10 mouse cellular contexts compared by ENCODE assay signal in the genomic region with DNA sequence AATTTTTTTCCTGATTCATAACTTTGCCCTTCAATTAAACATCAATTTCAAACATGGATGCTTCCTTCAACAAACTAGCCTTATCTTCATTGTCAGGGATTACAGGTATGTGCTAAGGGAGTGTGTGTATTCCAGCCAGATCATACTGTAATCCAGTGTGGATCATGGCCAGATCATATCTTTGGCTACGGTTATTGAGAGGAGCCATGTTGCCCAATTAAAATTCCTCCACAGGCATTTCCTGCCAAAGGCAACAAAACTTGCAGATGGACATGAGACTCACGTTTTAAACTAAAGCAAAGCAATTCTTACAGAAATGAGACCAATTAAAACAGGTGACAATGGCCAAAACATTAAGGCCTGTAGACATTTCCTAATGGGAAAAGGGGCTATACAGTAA. TPM values are rescaled to one million over a fixed set of nuclear protein-coding genes. Genes with fewer than 3 reads are reported as not detected.
DNase-seq lines count a peak whose midpoint lies in the region; ATAC-seq and TF ChIP-seq lines count a peak whose summit lies in the region.
"Had no signal": no experiment of that assay in that cellular context is flagged by ENCODE, and none has a peak within 500 bp of the region (broad histone marks: within the 10 kb centered on the region; RNA-seq: fewer than 3 reads in every experiment).

No protein-coding gene starts in this region.

- H3K4me1 ChIP-seq in kidney, postnatal 0 days (replicated peaks; ENCODE audit: insufficient read depth, low read length): no peaks in the 10 kb centered on the region
- peaks cover 21% of the 10 kb centered on the region for H3K4me1 ChIP-seq in embryonic facial prominence, embryonic 13.5 days
- H3K4me1 ChIP-seq in hindbrain, postnatal 0 days (ENCODE audit: insufficient read depth, low read length): 0 out of 2 replicates have a peak, but pooled peaks cover 10% of the 10 kb centered on the region
- H3K4me1 ChIP-seq in midbrain, embryonic 16.5 days (ENCODE audit: control insufficient read depth, insufficient read depth, low read length): peaks cover 29% of the 10 kb centered on the region

- H3K27ac ChIP-seq in kidney, postnatal 0 days: no peak overlapping the region
- no peak overlapping the region for H3K27ac ChIP-seq in embryonic facial prominence, embryonic 13.5 days
- peak overlapping the region; percentile 75 for H3K27ac ChIP-seq in hindbrain, postnatal 0 days
- peak overlapping the region; percentile 98; the same call in 1 of the 2 replicates for H3K27ac ChIP-seq in midbrain, embryonic 16.5 days (ENCODE audit: low read length)

- H3K27me3 ChIP-seq in kidney, postnatal 0 days (ENCODE audit: insufficient read depth, low read length): no peaks in the 10 kb centered on the region
- H3K27me3 ChIP-seq in embryonic facial prominence, embryonic 13.5 days: no peaks in the 10 kb centered on the region
- no peaks in the 10 kb centered on the region for H3K27me3 ChIP-seq in hindbrain, postnatal 0 days (ENCODE audit: insufficient read depth, low read length)
- no peaks in the 10 kb centered on the region for H3K27me3 ChIP-seq in midbrain, embryonic 16.5 days (ENCODE audit: control insufficient read depth, insufficient read depth, low read depth, low read length)

- H3K4me2 ChIP-seq in kidney, postnatal 0 days (ENCODE audit: low read length): peak overlapping the region; percentile 49
- H3K4me2 ChIP-seq in embryonic facial prominence, embryonic 13.5 days: peak overlapping the region; percentile 59
- peak overlapping the region; percentile 73 for H3K4me2 ChIP-seq in hindbrain, postnatal 0 days (ENCODE audit: low read depth, low read length)
- H3K4me2 ChIP-seq in midbrain, embryonic 16.5 days (ENCODE audit: low read length): peak overlapping the region; percentile 50

- H3K9me3 ChIP-seq in kidney, postnatal 0 days (replicated peaks; ENCODE audit: low read length): no peaks in the 10 kb centered on the region
- no peaks in the 10 kb centered on the region for H3K9me3 ChIP-seq in embryonic facial prominence, embryonic 13.5 days
- H3K9me3 ChIP-seq in hindbrain, postnatal 0 days (ENCODE audit: low read length): no peaks in the 10 kb centered on the region
- no peaks in the 10 kb centered on the region for H3K9me3 ChIP-seq in midbrain, embryonic 16.5 days (replicated peaks; ENCODE audit: control insufficient read depth, low read length, poor library complexity, severe bottlenecking)

- 0 out of 2 replicates have a peak overlapping the region, but pooled peaks have one; percentile 35 for H3K9ac ChIP-seq in kidney, postnatal 0 days (ENCODE audit: low read depth, low read length)
- H3K9ac ChIP-seq in embryonic facial prominence, embryonic 13.5 days: no peak overlapping the region
- H3K9ac ChIP-seq in hindbrain, postnatal 0 days (replicated peaks; ENCODE audit: low read length): peak overlapping the region; percentile 45; the same call in 1 of the 2 replicates
- peak overlapping the region; percentile 55 for H3K9ac ChIP-seq in midbrain, embryonic 16.5 days (ENCODE audit: low read depth, low read length)

- no peaks in the 10 kb centered on the region for H3K36me3 ChIP-seq in kidney, postnatal 0 days (ENCODE audit: insufficient read depth, low read length)
- H3K36me3 ChIP-seq in embryonic facial prominence, embryonic 13.5 days: no peaks in the 10 kb centered on the region
- no peaks in the 10 kb centered on the region for H3K36me3 ChIP-seq in hindbrain, postnatal 0 days (ENCODE audit: insufficient read depth, low read length)
- no peaks in the 10 kb centered on the region for H3K36me3 ChIP-seq in midbrain, embryonic 16.5 days (ENCODE audit: control insufficient read depth, insufficient read depth, low read length)

- ATAC-seq in kidney, postnatal 0 days (replicated peaks; ENCODE audit: low FRiP score, low read depth): no peak
- ATAC-seq in embryonic facial prominence, embryonic 13.5 days (ENCODE audit: insufficient number of reproducible peaks, insufficient read depth, low FRiP score, low TSS enrichment, low read depth): no peak
- no peak for ATAC-seq in hindbrain, postnatal 0 days
- no peak for ATAC-seq in midbrain, embryonic 16.5 days

- no peak for TF ChIP-seq CTCF in kidney, postnatal 0 days (IDR thresholded peaks at IDR 0.05; ENCODE audit: low read depth)
- TF ChIP-seq CTCF in hindbrain, postnatal 0 days (IDR thresholded peaks at IDR 0.05; ENCODE audit: low read depth): no peak

- no peak for DNase-seq in kidney, postnatal 0 days (ENCODE audit: low spot score)
- no peak for DNase-seq in kidney, postnatal 10 days
- DNase-seq in hindbrain, postnatal 0 days (ENCODE audit: low spot score): no peak
- no peak for DNase-seq in adrenal gland, adult 18-20 months (ENCODE audit: low spot score in 2 of 2)
- no peak for DNase-seq in frontal cortex, postnatal 10 days (ENCODE audit: low spot score in 2 of 2)
- no peak for DNase-seq in right cerebral cortex, adult 18-20 months

- H3K4me3 ChIP-seq in kidney, postnatal 0 days (replicated peaks; ENCODE audit: low read depth, low read length): peak overlapping the region; percentile 92
- H3K4me3 ChIP-seq in embryonic facial prominence, embryonic 13.5 days: peak overlapping the region; percentile 95; the same call in 1 of the 2 replicates
- H3K4me3 ChIP-seq in hindbrain, postnatal 0 days (ENCODE audit: low read length): peak overlapping the region; percentile 72
- peak overlapping the region; percentile 69; the same call in 1 of the 2 replicates for H3K4me3 ChIP-seq in midbrain, embryonic 16.5 days (ENCODE audit: low read depth, low read length)

- WGBS in kidney, postnatal 0 days: 39% methylated on average over 2 of the region's 2 CpGs
- 31% methylated on average over 2 of the region's 2 CpGs for WGBS in embryonic facial prominence, embryonic 13.5 days
- WGBS in hindbrain, postnatal 0 days: 58% methylated on average over 2 of the region's 2 CpGs
- 65% methylated on average over 2 of the region's 2 CpGs for WGBS in midbrain, embryonic 16.5 days

RNA-seq across cellular contexts. Expression of a gene that starts 0.9 kb away (rescaled TPM):
- polyA plus RNA-seq in kidney, postnatal 0 days (2015; fragmentation: Nextera tagmentation; extraction: Ambion mirVana): 24.0 and 24.1 TPM in 2 replicates
- 14.9 and 18.0 TPM in 2 replicates for polyA plus RNA-seq in embryonic facial prominence, embryonic 13.5 days (2015; fragmentation: Nextera tagmentation; extraction: Ambion mirVana)
- 14.7 and 16.7 TPM in 2 replicates for total RNA-seq in hindbrain, postnatal 0 days (2014; rRNA removed)
- polyA plus RNA-seq in hindbrain, postnatal 0 days (2015; fragmentation: Nextera tagmentation; extraction: Ambion mirVana): 19.3 and 20.1 TPM in 2 replicates
- 23.5 and 24.7 TPM in 2 replicates for polyA plus RNA-seq in midbrain, embryonic 16.5 days (2015; fragmentation: Nextera tagmentation; extraction: Ambion mirVana)
- total RNA-seq in adrenal gland, adult 18-20 months (2021): 10 to 100 TPM; 44.1 to 64.2 TPM

RNA-seq across cellular contexts. Expression of a gene that starts 27.7 kb away (rescaled TPM):
- 2.1 and 2.4 TPM in 2 replicates for polyA plus RNA-seq in kidney, postnatal 0 days (2015; fragmentation: Nextera tagmentation; extraction: Ambion mirVana)
- not detected in 2 replicates for polyA plus RNA-seq in embryonic facial prominence, embryonic 13.5 days (2015; fragmentation: Nextera tagmentation; extraction: Ambion mirVana)
- total RNA-seq in hindbrain, postnatal 0 days (2014; rRNA removed): not detected in 2 replicates
- not detected in 2 replicates for polyA plus RNA-seq in hindbrain, postnatal 0 days (2015; fragmentation: Nextera tagmentation; extraction: Ambion mirVana)
- not detected in 2 replicates for polyA plus RNA-seq in midbrain, embryonic 16.5 days (2015; fragmentation: Nextera tagmentation; extraction: Ambion mirVana)
- under 1 TPM in 1 of 2 experiments, not detected in 1; 0.22 TPM for total RNA-seq in adrenal gland, adult 18-20 months (2021)
- polyA plus RNA-seq: small intestine, adult 2 months had no signal

RNA-seq across cellular contexts. Expression of a gene that starts 34.5 kb away (rescaled TPM):
- polyA plus RNA-seq in kidney, postnatal 0 days (2015; fragmentation: Nextera tagmentation; extraction: Ambion mirVana): 18.5 and 18.8 TPM in 2 replicates
- 19.3 and 20.3 TPM in 2 replicates for polyA plus RNA-seq in embryonic facial prominence, embryonic 13.5 days (2015; fragmentation: Nextera tagmentation; extraction: Ambion mirVana)
- 14.8 and 16.4 TPM in 2 replicates for total RNA-seq in hindbrain, postnatal 0 days (2014; rRNA removed)
- polyA plus RNA-seq in hindbrain, postnatal 0 days (2015; fragmentation: Nextera tagmentation; extraction: Ambion mirVana): 24.7 and 24.9 TPM in 2 replicates
- polyA plus RNA-seq in midbrain, embryonic 16.5 days (2015; fragmentation: Nextera tagmentation; extraction: Ambion mirVana): 24.8 and 27.4 TPM in 2 replicates
- 10 to 100 TPM; 18.4 to 21.8 TPM for total RNA-seq in adrenal gland, adult 18-20 months (2021)

RNA-seq across cellular contexts. Expression of a gene that starts 57.9 kb away (rescaled TPM):
- not detected in 2 replicates for polyA plus RNA-seq in kidney, postnatal 0 days (2015; fragmentation: Nextera tagmentation; extraction: Ambion mirVana)
- not detected in 2 replicates for polyA plus RNA-seq in embryonic facial prominence, embryonic 13.5 days (2015; fragmentation: Nextera tagmentation; extraction: Ambion mirVana)
- total RNA-seq in hindbrain, postnatal 0 days (2014; rRNA removed): not detected in 2 replicates
- not detected in 2 replicates for polyA plus RNA-seq in hindbrain, postnatal 0 days (2015; fragmentation: Nextera tagmentation; extraction: Ambion mirVana)
- not detected in 2 replicates for polyA plus RNA-seq in midbrain, embryonic 16.5 days (2015; fragmentation: Nextera tagmentation; extraction: Ambion mirVana)
- total RNA-seq in adrenal gland, adult 18-20 months (2021): not detected
- total RNA-seq: heart, adult 18-20 months had no signal
- polyA plus RNA-seq: small intestine, adult 2 months had no signal

Comparison
In these comparisons a context has a peak if more than half of its experiments do, and no peak if none do; other contexts are left out.
1. H3K27ac ChIP-seq: peak in hindbrain, postnatal 0 days (single experiment) and midbrain, embryonic 16.5 days (single experiment); none in kidney, postnatal 0 days (single experiment) and embryonic facial prominence, embryonic 13.5 days (single experiment).
2. Peak in every context shown above with its lines, with median percentiles within 50 percentile points of each other: H3K4me2 ChIP-seq and H3K4me3 ChIP-seq.